Mouse (Mus musculus) T-cell, adult 66 days (primary cell): ENCODE results near the gene 1700003F12Rik. TPM values are rescaled to one million over a fixed set of nuclear protein-coding genes. Genes with fewer than 3 reads are reported as not detected.

Experiments used
- total RNA-seq, 2 experiments: library from RNA; stranded (reverse); gene quantifications; 3 replicates in 1 of 2; 4 replicates in 1 of 2; pipeline ENCODE4 v1.2.4; 2023

Gene 1700003F12Rik
- 1 to 10 TPM; 1.8 to 3.5 TPM for total RNA-seq

DNA sequence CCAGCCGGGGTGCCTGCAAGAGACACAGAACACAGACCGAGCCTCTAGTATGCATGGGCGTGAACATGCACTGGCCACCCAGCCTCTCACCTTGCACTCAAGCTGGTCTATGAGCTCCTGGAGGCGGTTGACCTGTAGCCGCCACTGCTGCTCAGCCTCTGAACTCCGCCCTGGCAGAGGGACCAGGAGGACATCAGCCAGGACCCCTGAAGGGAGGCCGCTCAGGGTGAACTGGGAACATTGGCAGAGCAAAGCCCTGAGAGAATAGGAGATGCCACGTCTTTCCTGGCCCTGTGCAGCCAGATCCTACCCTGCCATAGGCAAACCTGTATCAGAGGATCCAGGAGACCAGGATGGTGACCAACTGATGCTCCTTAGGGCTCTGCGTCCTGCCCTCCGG, at the start of gene 1700003F12Rik:
Gene 1700003F12Rik (plus strand): TSS at position 375 of the 400 bp plus-strand sequence.

DNA sequence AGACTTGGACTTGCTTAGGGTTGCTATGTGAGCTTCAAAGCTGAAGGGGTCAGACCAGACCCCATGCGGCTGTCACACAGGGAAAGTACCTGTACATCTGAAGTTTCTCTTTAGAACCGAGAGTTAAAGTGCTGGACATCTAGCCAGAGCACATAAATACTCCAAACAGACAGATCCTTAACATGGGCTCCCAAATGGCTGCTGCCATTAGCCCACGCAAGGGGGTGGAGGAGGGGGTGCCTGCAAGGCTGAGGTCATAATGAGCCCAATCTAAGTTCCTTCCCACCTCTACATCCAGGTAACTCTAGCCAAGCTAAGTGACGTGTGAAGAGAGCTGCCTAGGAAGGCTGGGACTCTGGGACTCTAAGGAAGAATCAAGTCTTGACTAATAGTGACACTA, 4.6 kb downstream of the 1700003F12Rik start, which contains the start of gene Actl10:
Gene Actl10 (plus strand): TSS at position 301 of the 400 bp plus-strand sequence.

DNA sequence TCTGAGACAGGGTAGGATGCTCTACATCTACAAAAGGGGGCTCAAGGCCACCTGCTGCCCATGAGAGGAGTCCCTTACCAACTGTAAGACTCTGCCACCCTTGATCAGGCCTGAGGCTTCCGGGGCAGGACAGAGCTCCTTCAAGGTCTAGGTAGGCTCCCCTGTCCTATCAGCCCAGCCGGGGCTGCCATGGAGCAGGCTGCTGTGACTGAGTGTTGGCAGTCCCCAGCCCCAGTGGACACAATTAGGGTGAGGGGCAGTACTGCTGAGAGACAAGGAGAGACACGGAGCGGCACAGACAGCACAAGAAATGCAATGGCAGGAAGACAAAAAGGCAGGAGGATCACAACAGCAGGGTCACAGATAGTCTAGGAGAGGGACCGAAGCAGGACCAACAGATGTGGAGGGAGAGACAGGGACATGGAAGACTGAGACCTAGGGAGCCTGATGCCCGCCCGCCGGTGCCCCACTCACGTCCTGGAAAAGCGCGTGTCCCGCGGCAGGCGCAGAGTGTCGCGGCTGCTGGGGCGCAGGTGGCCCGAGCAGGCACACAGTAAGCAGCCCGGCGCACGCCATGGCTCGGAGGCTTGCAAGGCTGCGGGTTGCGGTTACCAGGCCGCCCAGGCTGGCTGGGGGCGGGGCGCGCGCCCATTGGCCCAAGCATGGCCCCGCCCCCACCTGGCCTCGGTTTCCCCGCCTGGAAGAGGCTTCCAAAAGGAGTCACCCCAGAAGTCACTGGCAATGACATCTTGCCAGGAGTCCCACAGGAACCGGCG, 11.6 kb downstream of the 1700003F12Rik start, which contains the start of gene Necab3:
Gene Necab3 (minus strand): TSS at position 627 of the 776 bp plus-strand sequence.

DNA sequence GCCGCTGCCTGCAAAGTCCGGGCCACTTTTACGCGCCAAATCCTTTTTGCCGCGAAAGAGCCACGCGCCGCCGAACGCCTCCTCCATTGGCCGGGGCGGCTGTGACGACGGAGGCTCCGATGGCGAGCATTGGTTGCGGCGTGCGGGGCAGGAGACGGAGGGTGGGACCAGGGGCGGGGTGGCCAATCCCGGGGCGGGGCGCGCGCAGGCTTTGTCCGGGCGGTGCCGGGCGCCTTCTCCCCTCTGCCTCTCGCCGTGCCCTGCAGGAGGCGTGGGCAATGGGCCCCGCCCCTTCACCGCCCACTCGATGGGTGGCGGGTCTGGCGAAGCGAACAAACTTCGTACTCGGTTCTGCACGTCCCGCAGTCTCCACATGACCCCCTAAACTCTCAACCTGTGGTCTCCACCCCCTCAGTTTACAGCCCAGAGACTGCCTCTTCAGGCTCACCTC, 23.0 kb downstream of the 1700003F12Rik start, which contains the start of gene E2f1:
Gene E2f1 (minus strand): TSS at position 57 of the 451 bp plus-strand sequence.

Other genes starting within 250 kb of the 1700003F12Rik start
- not detected for gene Bpifb9b, start 239.9 kb upstream of the 1700003F12Rik start, total RNA-seq
- gene Cdk5rap1, start 174.1 kb upstream of the 1700003F12Rik start, total RNA-seq = 10 to 100 TPM; 17.6 to 17.7 TPM
- gene Snta1, start 139.0 kb upstream of the 1700003F12Rik start, total RNA-seq = not detected
- gene Cbfa2t2, start 110.6 kb upstream of the 1700003F12Rik start, total RNA-seq = 10 to 100 TPM; 32.2 to 37.1 TPM
- gene Actl10, start 4.7 kb downstream of the 1700003F12Rik start, total RNA-seq = 1 to 10 TPM; 1.1 to 2.8 TPM
- gene Necab3, start 11.8 kb downstream of the 1700003F12Rik start, total RNA-seq = under 1 TPM; 0.86 to 0.96 TPM
- 1 to 10 TPM; 1.6 to 4.3 TPM for gene E2f1, start 22.8 kb downstream of the 1700003F12Rik start, total RNA-seq
- 10 to 100 TPM in 1 of 2 experiments, 1 to 10 TPM in 1; 8.7 to 11.1 TPM for gene Pxmp4, start 56.6 kb downstream of the 1700003F12Rik start, total RNA-seq
- gene Zfp341, start 66.2 kb downstream of the 1700003F12Rik start, total RNA-seq = 1 to 10 TPM; 7.7 to 7.8 TPM
- gene 4930519P11Rik, start 66.4 kb downstream of the 1700003F12Rik start, total RNA-seq = 1 to 10 TPM; 1.3 to 1.8 TPM
- 100 to 1,000 TPM; 151 to 184 TPM for gene Chmp4b, start 104.6 kb downstream of the 1700003F12Rik start, total RNA-seq
- not detected for gene Gm14214, start 222.9 kb downstream of the 1700003F12Rik start, total RNA-seq
- gene Raly, start 244.0 kb downstream of the 1700003F12Rik start, total RNA-seq = 100 to 1,000 TPM; 249 to 254 TPM
- not detected for gene a, start 244.3 kb downstream of the 1700003F12Rik start, total RNA-seq